Mouse (Mus musculus) stomach, postnatal 0 days (tissue): ENCODE measurements around the gene Rhbdl1. TPM values are rescaled to one million over a fixed set of nuclear protein-coding genes. Genes with fewer than 3 reads are reported as not detected.
A peak's percentile ranks its signal among the peaks of the same experiment; 100 is the strongest.

Experiments used
- ATAC-seq: fragments of 200-750 bp; cut with Nextera tagmentation; 2 replicates; pipeline ENCODE4 v1.8.0; 2017; ENCODE audit not compliant: low FRiP score, low TSS enrichment
- DNase-seq: peaks from one replicate; pipeline ENCODE4 v3.0.0-alpha.2; 2016; ENCODE audit warnings: low spot score
- H3K27ac ChIP-seq: fragments of 300-500 bp; sonication (generic); replicated peaks from 2 replicates; pipeline ENCODE4 v1.5.1; 2014; ENCODE audit warnings: mild to moderate bottlenecking, control low read depth
- H3K27me3 ChIP-seq: fragments of 300-500 bp; sonication (generic); 2 replicates; pipeline ENCODE4 v1.6.1; 2014; ENCODE audit warnings: low read length; ENCODE audit not compliant: control insufficient read depth, insufficient read depth
- H3K36me3 ChIP-seq: fragments of 300-500 bp; sonication (generic); 2 replicates; pipeline ENCODE4 v1.6.1; 2014; ENCODE audit warnings: low read length, mixed read lengths; ENCODE audit not compliant: control insufficient read depth, insufficient read depth
- H3K4me1 ChIP-seq: fragments of 300-500 bp; sonication (generic); replicated peaks from 2 replicates; pipeline ENCODE4 v1.6.1; 2014; ENCODE audit warnings: antibody characterized with exemption; ENCODE audit not compliant: control insufficient read depth, insufficient read depth
- H3K4me2 ChIP-seq: fragments of 300-500 bp; sonication (generic); replicated peaks from 2 replicates; pipeline ENCODE4 v1.6.1; 2014; ENCODE audit warnings: low read depth, mild to moderate bottlenecking, control low read depth, moderate library complexity
- H3K4me3 ChIP-seq: fragments of 300-500 bp; sonication (generic); 2 replicates; pipeline ENCODE4 v1.5.1; 2014; ENCODE audit warnings: low read depth, low read length, control low read depth
- H3K9ac ChIP-seq: fragments of 300-500 bp; sonication (generic); 2 replicates; pipeline ENCODE4 v1.6.1; 2014; ENCODE audit warnings: mild to moderate bottlenecking, low read length, control low read depth, mixed read lengths
- H3K9me3 ChIP-seq: fragments of 300-500 bp; sonication (generic); 2 replicates; pipeline ENCODE4 v1.6.1; 2016; ENCODE audit warnings: low read length; ENCODE audit not compliant: control insufficient read depth
- CTCF ChIP-seq: IDR thresholded peaks from 2 replicates; pipeline ENCODE4 v1.5.1; 2016; ENCODE audit warnings: antibody characterized with exemption, low read depth, mild to moderate bottlenecking, moderate library complexity
- EP300 ChIP-seq: optimal IDR thresholded peaks from 2 replicates; pipeline ENCODE3; 2016; ENCODE audit warnings: antibody characterized with exemption
- WGBS: fragments of 180-500 bp; shearing (Covaris S2); extraction: QIAGEN DNeasy Blood & Tissue Kit; methylation state at CpG from one replicate; pipeline ENCODE4 v1.1.7; 2014; 5-methylcytosine and 5-hydroxymethylcytosine counted together
- polyA plus RNA-seq: library from polyadenylated mRNA; unstranded; fragments of >200 nt; fragmentation: Nextera tagmentation; extraction: Ambion mirVana; gene quantifications from 2 replicates; pipeline ENCODE4 v1.2.1, GENCODE M21; 2015

The Rhbdl1 gene
- polyA plus RNA-seq, 1 experiment from 2014 or later = 4.3 TPM

DNA sequence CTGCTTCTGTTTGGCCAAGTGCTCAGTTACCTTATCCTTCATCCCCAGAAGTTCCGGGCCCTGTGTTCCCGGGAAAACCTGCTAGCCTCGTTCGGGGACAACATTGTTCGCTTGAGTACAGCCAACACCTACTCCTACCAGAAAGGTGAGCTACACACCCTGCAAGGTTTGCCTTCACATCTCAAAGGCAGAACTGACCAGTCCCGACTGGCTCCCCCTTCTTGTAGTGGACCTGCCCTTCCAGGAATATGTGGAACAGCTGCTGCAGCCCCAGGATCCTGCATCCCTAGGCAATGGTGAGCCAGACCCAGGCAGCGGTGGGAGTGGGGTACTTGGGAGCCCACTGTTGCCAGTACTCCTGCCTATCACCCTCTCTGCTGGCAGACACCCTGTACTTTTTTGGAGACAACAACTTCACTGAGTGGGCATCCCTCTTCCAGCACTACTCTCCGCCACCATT lies 7.5 kb downstream of the Rhbdl1 start:
- H3K27me3 ChIP-seq = no peaks in the 10 kb centered on the region
- 25% methylated on average over 8 of the region's 8 CpGs for WGBS
- TF ChIP-seq EP300 (no peak), CTCF (no peak)
- H3K9me3 ChIP-seq = no peaks in the 10 kb centered on the region
- peak overlapping the region; percentile 92 for H3K27ac ChIP-seq
- ATAC-seq = peak; percentile 3; the same call in 1 of the 2 replicates
- peaks cover 14% of the 10 kb centered on the region for H3K36me3 ChIP-seq
- peak overlapping the region; percentile 85 for H3K4me2 ChIP-seq
- H3K9ac ChIP-seq = peak overlapping the region; percentile 68
- peaks cover 21% of the 10 kb centered on the region for H3K4me1 ChIP-seq
- DNase-seq = peak; percentile 70
- H3K4me3 ChIP-seq = peak overlapping the region; percentile 56

DNA sequence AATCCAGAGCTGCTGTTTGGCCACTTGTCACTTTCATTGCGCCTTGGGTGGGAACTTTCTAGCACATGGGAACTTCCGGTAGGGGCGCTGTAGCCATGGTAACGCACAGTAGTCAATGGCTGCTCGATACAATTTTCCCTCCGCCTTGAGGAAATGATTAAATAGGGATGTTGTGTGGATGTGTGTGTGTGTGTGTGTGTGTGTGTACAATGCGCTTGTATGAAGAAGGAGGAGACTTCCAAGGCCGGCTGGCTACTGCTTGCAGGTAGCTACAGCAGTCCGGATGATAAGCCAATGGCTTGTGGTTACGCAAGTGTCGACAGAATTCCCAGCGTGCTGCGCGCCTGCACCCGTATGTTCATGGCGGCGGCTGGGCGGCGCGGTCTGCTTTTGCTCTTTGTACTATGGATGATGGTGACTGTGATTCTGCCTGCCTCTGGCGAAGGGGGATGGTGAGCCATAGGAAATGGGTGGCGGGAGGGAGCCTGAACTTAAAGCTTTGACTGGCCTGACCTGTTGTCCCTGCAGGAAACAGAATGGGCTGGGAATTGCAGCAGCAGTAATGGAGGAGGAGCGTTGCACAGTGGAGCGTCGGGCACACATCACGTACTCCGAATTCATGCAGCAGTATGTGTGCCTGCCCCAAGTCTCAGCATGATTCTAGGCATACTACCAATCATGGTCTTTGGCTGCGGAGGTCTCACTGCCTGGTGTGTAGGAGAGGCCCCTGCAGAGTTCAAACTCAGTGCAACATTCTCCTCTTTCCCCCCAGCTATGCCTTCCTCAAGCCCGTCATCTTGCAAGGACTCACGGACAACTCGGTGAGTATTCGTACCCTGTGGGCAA lies 8.2 kb downstream of the Rhbdl1 start, which contains the start of gene Jmjd8:
Jmjd8 (plus strand) TSS at position 156 of the 846 bp plus-strand sequence.
- H3K4me3 ChIP-seq = peak within 1 kb of the TSS; percentile 56
- WGBS = 2% methylated on average over 32 of the region's 32 CpGs
- H3K4me1 ChIP-seq = peaks cover 22% of the 10 kb centered on the region

DNA sequence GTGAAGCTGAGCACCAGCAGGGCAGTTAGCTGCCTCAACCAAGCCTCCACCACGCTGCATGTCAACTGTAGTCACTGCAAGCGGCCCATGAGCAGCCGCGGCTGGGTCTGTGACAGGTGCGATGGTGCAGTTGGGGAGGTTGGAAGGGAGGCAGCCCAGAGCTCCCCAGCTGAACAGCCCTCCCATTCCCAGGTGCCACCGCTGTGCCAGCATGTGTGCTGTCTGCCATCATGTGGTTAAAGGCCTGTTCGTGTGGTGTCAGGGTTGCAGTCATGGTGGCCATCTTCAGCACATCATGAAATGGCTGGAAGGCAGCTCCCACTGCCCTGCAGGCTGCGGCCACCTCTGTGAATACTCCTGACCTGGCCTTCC lies 8.9 kb downstream of the Rhbdl1 start:
- H3K4me1 ChIP-seq = peaks cover 22% of the 10 kb centered on the region
- H3K4me3 ChIP-seq = peak overlapping the region; percentile 56; the same call in 1 of the 2 replicates
- peak overlapping the region; percentile 85 for H3K4me2 ChIP-seq
- H3K9me3 ChIP-seq = no peaks in the 10 kb centered on the region
- H3K36me3 ChIP-seq = peaks cover 14% of the 10 kb centered on the region
- no peaks in the 10 kb centered on the region for H3K27me3 ChIP-seq
- no peak for DNase-seq
- peak overlapping the region; percentile 92 for H3K27ac ChIP-seq
- H3K9ac ChIP-seq = peak overlapping the region; percentile 68; the same call in 1 of the 2 replicates
- no peak for TF ChIP-seq CTCF
- TF ChIP-seq EP300 = no peak
- ATAC-seq = no peak
- 83% methylated on average over 8 of the region's 8 CpGs for WGBS

More for the DNA sequence above, 8.2 kb downstream of the Rhbdl1 start, which contains the start of gene Jmjd8:
- H3K27me3 ChIP-seq = no peaks in the 10 kb centered on the region
- peak; percentile 88 for DNase-seq
- peak within 1 kb of the TSS; percentile 92 for H3K27ac ChIP-seq
- H3K36me3 ChIP-seq = peaks cover 14% of the 10 kb centered on the region
- peak; percentile 62 for TF ChIP-seq CTCF
- no peak for TF ChIP-seq EP300
- no peaks in the 10 kb centered on the region for H3K9me3 ChIP-seq
- ATAC-seq = peak; percentile 55
- H3K4me2 ChIP-seq = peak within 1 kb of the TSS; percentile 85
- peak within 1 kb of the TSS; percentile 68 for H3K9ac ChIP-seq

DNA sequence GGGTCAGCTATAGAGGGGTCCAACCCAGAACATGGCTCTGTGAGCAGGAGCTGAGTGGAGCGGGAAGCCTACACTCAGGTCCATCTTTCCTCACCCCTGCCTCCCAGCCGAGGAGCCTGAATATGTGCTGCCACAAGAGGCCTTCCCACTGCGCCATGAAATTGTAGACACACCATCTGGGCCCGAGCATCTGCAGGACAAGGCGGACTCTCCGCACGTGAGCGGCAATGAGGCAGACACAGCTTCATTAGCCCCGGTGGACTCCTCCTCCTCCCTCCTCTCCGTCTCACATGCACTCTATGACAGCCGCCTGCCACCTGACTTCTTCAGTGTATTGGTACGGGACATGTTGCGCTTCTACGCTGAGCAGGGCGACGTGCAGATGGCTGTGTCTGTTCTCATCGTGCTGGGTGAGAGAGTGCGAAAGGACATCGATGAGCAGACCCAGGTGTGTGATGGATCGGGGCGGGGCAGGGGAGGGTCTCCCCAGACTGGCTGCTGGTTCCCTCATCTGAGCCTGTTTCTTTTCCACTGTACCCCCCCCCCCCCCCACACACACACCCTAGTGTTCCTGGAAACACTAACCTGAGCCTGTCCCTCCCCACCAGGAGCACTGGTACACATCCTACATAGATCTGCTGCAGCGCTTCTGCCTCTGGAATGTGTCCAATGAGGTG lies 9.4 kb downstream of the Rhbdl1 start:
- no peaks in the 10 kb centered on the region for H3K9me3 ChIP-seq
- TF ChIP-seq EP300 (no peak), CTCF (no peak)
- DNase-seq (no peak), ATAC-seq (no peak)
- H3K4me2 ChIP-seq = no peak overlapping the region
- whole genome bisulfite sequencing = 93% methylated on average over 22 of the region's 22 CpGs
- no peak overlapping the region for H3K4me3 ChIP-seq
- H3K9ac ChIP-seq = no peak overlapping the region
- H3K36me3 ChIP-seq = peaks cover 14% of the 10 kb centered on the region
- H3K27me3 ChIP-seq = no peaks in the 10 kb centered on the region
- peaks cover 22% of the 10 kb centered on the region for H3K4me1 ChIP-seq
- H3K27ac ChIP-seq = no peak overlapping the region

DNA sequence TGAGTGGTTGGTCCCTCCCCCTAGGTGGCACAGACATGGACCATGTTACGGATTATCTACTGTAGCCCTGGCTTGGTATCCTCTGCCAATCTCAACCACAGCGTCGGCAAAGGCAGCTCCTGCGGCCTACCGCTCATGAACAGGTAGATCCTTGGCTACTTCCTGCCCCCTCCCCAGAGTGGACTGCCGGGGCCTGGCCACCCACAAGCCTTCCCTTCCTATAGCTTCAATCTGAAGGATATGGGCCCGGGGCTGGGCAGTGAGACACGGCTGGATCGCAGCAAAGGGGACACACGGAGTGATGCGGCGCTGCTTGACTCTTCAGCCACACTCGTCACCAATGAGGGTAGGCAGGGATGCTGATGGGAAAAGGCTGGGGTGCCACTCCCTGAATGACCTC lies 10.1 kb downstream of the Rhbdl1 start:
- Histone ChIP-seq H3K4me3 (no peak overlapping the region), H3K9ac (no peak overlapping the region), H3K27me3 (no peaks in the 10 kb centered on the region), H3K4me1 (peaks cover 22% of the 10 kb centered on the region), H3K9me3 (no peaks in the 10 kb centered on the region), H3K36me3 (peaks cover 14% of the 10 kb centered on the region), H3K27ac (no peak overlapping the region), H3K4me2 (no peak overlapping the region)
- ATAC-seq (no peak), DNase-seq (no peak)
- WGBS = 95% methylated on average over 13 of the region's 13 CpGs
- no peak for TF ChIP-seq CTCF
- no peak for TF ChIP-seq EP300
